Comparison of ENCODE assay signal across 15 mouse cellular contexts in genomic region chr7:83900519-83900918, GRCm38 (mm10).
"Had no signal": no experiment of that assay in that cellular context is flagged by ENCODE, and none has a peak within 500 bp of the region (broad histone marks: within the 10 kb centered on the region; RNA-seq: fewer than 3 reads in every experiment).

No protein-coding gene starts in this region.

- H3K4me2 ChIP-seq: neural tube, embryonic 15.5 days; stomach, embryonic 15.5 days had no signal

- H3K27me3 ChIP-seq: neural tube, embryonic 15.5 days; stomach, embryonic 15.5 days had no signal

- H3K27ac ChIP-seq: neural tube, embryonic 15.5 days; stomach, embryonic 15.5 days; stomach, postnatal 0 days had no signal

- H3K9ac ChIP-seq: neural tube, embryonic 15.5 days; stomach, embryonic 15.5 days had no signal

- DNase-seq: retina, postnatal 1 day; right cerebral cortex, adult 18-20 months; right cerebral cortex, postnatal 14 days; right cerebral cortex, postnatal 25 days; right cerebral cortex, postnatal 4 days; spleen, adult 18-20 months; thymus, adult 18-20 months; thymus, adult 2 months; thymus, postnatal 14 days; thymus, postnatal 25 days; thymus, postnatal 36 days; thymus, postnatal 4 days had no signal

- H3K4me1 ChIP-seq: neural tube, embryonic 15.5 days; stomach, embryonic 15.5 days had no signal

- H3K9me3 ChIP-seq: neural tube, embryonic 15.5 days; stomach, embryonic 15.5 days had no signal

- H3K4me3 ChIP-seq: neural tube, embryonic 15.5 days; stomach, embryonic 15.5 days had no signal
